Mouse (Mus musculus) neural tube, embryonic 11.5 days (tissue): ENCODE data around the gene Prkce. TPM values are rescaled to one million over a fixed set of nuclear protein-coding genes. Genes with fewer than 3 reads are reported as not detected.

ENCODE experiments used
- ATAC-seq: fragments of 200-750 bp; cut with Nextera tagmentation; 2 replicates; pipeline ENCODE4 v1.8.0; 2017; ENCODE audit warnings: moderate number of reproducible peaks, mild to moderate bottlenecking, moderate TSS enrichment, moderate library complexity; ENCODE audit not compliant: insufficient read depth, low FRiP score, low TSS enrichment
- DNase-seq: peaks from one replicate; pipeline ENCODE4 v3.0.0-alpha.2; 2015; ENCODE audit warnings: low spot score
- H3K27ac ChIP-seq: fragments of 300-500 bp; sonication (generic); 2 replicates; pipeline ENCODE4 v1.5.1; 2014; ENCODE audit warnings: low read depth, mild to moderate bottlenecking, low read length
- H3K27me3 ChIP-seq: fragments of 300-500 bp; sonication (generic); 2 replicates; pipeline ENCODE4 v1.6.1; 2014; ENCODE audit warnings: mild to moderate bottlenecking, low read length, mixed read lengths; ENCODE audit not compliant: control insufficient read depth, insufficient read depth
- H3K36me3 ChIP-seq: fragments of 300-500 bp; sonication (generic); 2 replicates; pipeline ENCODE4 v1.6.1; 2014; ENCODE audit warnings: mild to moderate bottlenecking, low read length, moderate library complexity, mixed read lengths; ENCODE audit not compliant: control insufficient read depth, insufficient read depth
- H3K4me1 ChIP-seq: fragments of 300-500 bp; sonication (generic); 2 replicates; pipeline ENCODE4 v1.6.1; 2014; ENCODE audit warnings: low read length, mixed read lengths; ENCODE audit not compliant: control insufficient read depth, insufficient read depth
- H3K4me2 ChIP-seq: fragments of 300-500 bp; sonication (generic); 2 replicates; pipeline ENCODE4 v1.6.1; 2014; ENCODE audit warnings: low read depth, mild to moderate bottlenecking, moderate library complexity
- H3K4me3 ChIP-seq: fragments of 300-500 bp; sonication (generic); 2 replicates; pipeline ENCODE4 v1.5.1; 2014; ENCODE audit warnings: low read depth, low read length
- H3K9ac ChIP-seq: fragments of 300-500 bp; sonication (generic); 2 replicates; pipeline ENCODE4 v1.6.1; 2014; ENCODE audit warnings: mild to moderate bottlenecking, low read length
- H3K9me3 ChIP-seq: fragments of 300-500 bp; sonication (generic); 2 replicates; pipeline ENCODE4 v1.6.1; 2016; ENCODE audit warnings: low read length; ENCODE audit not compliant: control insufficient read depth
- WGBS: fragments of 180-500 bp; shearing (Covaris S2); extraction: QIAGEN DNeasy Blood & Tissue Kit; methylation state at CpG from one replicate; pipeline ENCODE4 v1.1.7; 2014; 5-methylcytosine and 5-hydroxymethylcytosine counted together
- polyA plus RNA-seq: library from polyadenylated mRNA; unstranded; fragments of >200 nt; fragmentation: Nextera tagmentation; extraction: Ambion mirVana; gene quantifications from 2 replicates; pipeline ENCODE4 v1.2.1, GENCODE M21; 2014

Prkce gene
- polyA plus RNA-seq, 1 experiment from 2014 or later = 13.3 TPM

GRCm38 (mm10) chr17:86589681-86590080 is 422.1 kb downstream of the Prkce start:
- no peak overlapping the region for H3K27ac ChIP-seq
- no peaks in the 10 kb centered on the region for H3K36me3 ChIP-seq
- no peaks in the 10 kb centered on the region for H3K27me3 ChIP-seq
- ATAC-seq (no peak), DNase-seq (no peak)
- H3K4me2 ChIP-seq = no peak overlapping the region
- H3K4me1 ChIP-seq = no peaks in the 10 kb centered on the region
- no peaks in the 10 kb centered on the region for H3K9me3 ChIP-seq
- WGBS = 93% methylated on average over 5 of the region's 5 CpGs
- no peak overlapping the region for H3K4me3 ChIP-seq
- no peak overlapping the region for H3K9ac ChIP-seq

- Histone ChIP-seq H3K9me3 (no peaks in the 10 kb centered on the region), H3K4me1 (no peaks in the 10 kb centered on the region), H3K36me3 (no peaks in the 10 kb centered on the region), H3K9ac (no peak overlapping the region), H3K4me3 (no peak overlapping the region), H3K27me3 (no peaks in the 10 kb centered on the region), H3K4me2 (no peak overlapping the region), H3K27ac (no peak overlapping the region)
- DNase-seq = no peak
- ATAC-seq = no peak
- 91% methylated on average over 10 of the region's 10 CpGs for WGBS
Measured at GRCm38 (mm10) chr17:86591241-86591640, 423.7 kb downstream of the Prkce start.

GRCm38 (mm10) chr17:86592991-86593586 is 425.5 kb downstream of the Prkce start:
- Histone ChIP-seq H3K9ac (no peak overlapping the region), H3K27me3 (no peaks in the 10 kb centered on the region), H3K27ac (no peak overlapping the region), H3K36me3 (no peaks in the 10 kb centered on the region), H3K9me3 (no peaks in the 10 kb centered on the region), H3K4me2 (no peak overlapping the region), H3K4me3 (no peak overlapping the region), H3K4me1 (no peaks in the 10 kb centered on the region)
- DNase-seq (no peak), ATAC-seq (no peak)
- 69% methylated on average over 6 of the region's 6 CpGs for WGBS

DNA sequence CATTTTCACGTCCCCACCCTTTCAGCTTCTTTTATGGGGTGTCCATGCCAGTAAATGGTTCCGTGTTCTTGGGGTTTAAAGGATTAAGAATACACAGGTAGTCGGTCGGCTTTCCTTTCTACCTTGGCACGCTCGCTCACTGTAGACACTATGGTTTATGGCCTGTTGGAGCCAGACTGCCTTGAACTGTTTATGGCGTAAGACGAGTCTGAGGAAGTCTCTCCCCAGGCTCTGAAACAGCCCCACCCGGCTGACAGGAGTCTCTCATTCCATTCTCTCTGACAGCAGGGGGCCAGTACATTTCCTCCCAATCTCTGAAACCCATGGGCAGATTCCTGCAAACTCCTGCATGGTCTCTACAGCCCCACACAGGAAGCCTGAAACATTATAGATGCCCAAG is 427.9 kb downstream of the Prkce start:
- ATAC-seq (no peak), DNase-seq (no peak)
- no peaks in the 10 kb centered on the region for H3K4me1 ChIP-seq
- 65% methylated on average over 9 of the region's 9 CpGs for WGBS
- H3K27ac ChIP-seq = no peak overlapping the region
- no peak overlapping the region for H3K4me3 ChIP-seq
- no peaks in the 10 kb centered on the region for H3K27me3 ChIP-seq
- H3K36me3 ChIP-seq = no peaks in the 10 kb centered on the region
- H3K9ac ChIP-seq = no peak overlapping the region
- H3K9me3 ChIP-seq = no peaks in the 10 kb centered on the region
- H3K4me2 ChIP-seq = no peak overlapping the region

DNA sequence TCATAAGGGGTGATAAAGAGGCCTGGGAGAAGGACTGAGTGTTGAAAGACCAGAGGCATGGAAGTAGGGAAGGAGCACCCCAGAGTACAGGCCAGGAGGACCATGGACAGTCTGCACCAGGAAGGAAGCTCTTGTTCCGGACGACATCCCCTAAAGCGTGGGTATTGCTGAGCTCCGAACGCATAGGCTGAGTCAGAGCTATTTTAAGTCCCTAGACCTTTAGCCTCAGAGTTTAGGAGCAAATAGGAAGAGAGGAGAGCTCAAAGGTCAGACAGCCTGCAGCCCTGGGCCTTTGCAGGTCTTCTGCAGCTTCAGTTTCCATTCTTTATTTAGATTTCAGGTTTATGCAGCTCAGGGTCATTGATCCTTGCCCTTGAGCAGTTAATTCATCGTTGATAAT is 433.5 kb downstream of the Prkce start:
- H3K9ac ChIP-seq = no peak overlapping the region
- H3K4me2 ChIP-seq = no peak overlapping the region
- WGBS = 72% methylated on average over 6 of the region's 6 CpGs
- DNase-seq = no peak
- H3K27me3 ChIP-seq = no peaks in the 10 kb centered on the region
- H3K4me1 ChIP-seq = no peaks in the 10 kb centered on the region
- no peak overlapping the region for H3K4me3 ChIP-seq
- no peaks in the 10 kb centered on the region for H3K9me3 ChIP-seq
- H3K36me3 ChIP-seq = no peaks in the 10 kb centered on the region
- no peak overlapping the region for H3K27ac ChIP-seq
- ATAC-seq = no peak

DNA sequence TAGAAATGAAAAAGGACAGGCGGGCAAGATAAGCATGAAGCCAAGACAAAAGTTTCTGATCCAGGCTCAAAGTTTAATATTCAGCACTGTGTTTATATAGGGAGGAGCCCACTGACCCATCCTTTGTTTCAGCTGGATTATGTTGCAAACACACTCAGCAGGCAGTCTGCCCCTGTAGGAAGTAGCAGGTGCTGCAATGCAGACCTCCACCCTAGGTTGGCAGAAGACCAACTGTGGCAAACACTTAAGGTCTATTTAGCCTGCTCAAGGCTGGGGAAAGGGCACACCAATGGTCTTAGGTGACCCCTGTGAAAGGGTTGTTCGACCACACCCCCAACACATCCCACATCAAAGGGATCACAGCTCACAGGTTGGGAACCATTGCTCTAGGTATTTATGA is 434.3 kb downstream of the Prkce start:
- ATAC-seq (no peak), DNase-seq (no peak)
- H3K4me3 ChIP-seq = no peak overlapping the region
- no peak overlapping the region for H3K4me2 ChIP-seq
- H3K27me3 ChIP-seq = no peaks in the 10 kb centered on the region
- no peaks in the 10 kb centered on the region for H3K9me3 ChIP-seq
- no peak overlapping the region for H3K9ac ChIP-seq
- H3K4me1 ChIP-seq = no peaks in the 10 kb centered on the region
- WGBS = 95% methylated on average over 2 of the region's 2 CpGs
- H3K36me3 ChIP-seq = no peaks in the 10 kb centered on the region
- no peak overlapping the region for H3K27ac ChIP-seq

- H3K36me3 ChIP-seq = no peaks in the 10 kb centered on the region
- ATAC-seq (no peak), DNase-seq (no peak)
- H3K9ac ChIP-seq = no peak overlapping the region
- H3K27ac ChIP-seq = no peak overlapping the region
- H3K9me3 ChIP-seq = no peaks in the 10 kb centered on the region
- H3K4me3 ChIP-seq = no peak overlapping the region
- WGBS = 89% methylated on average over 5 of the region's 5 CpGs
- no peaks in the 10 kb centered on the region for H3K4me1 ChIP-seq
- H3K27me3 ChIP-seq = no peaks in the 10 kb centered on the region
- no peak overlapping the region for H3K4me2 ChIP-seq
Measured at GRCm38 (mm10) chr17:86603848-86604444, 436.4 kb downstream of the Prkce start.

GRCm38 (mm10) chr17:86607981-86608380 is 440.4 kb downstream of the Prkce start:
- WGBS = 93% methylated on average over 4 of the region's 4 CpGs
- no peak overlapping the region for H3K27ac ChIP-seq
- H3K4me2 ChIP-seq = no peak overlapping the region

GRCm38 (mm10) chr17:86610271-86610969 is 442.8 kb downstream of the Prkce start:
- DNase-seq (no peak), ATAC-seq (no peak)
- Histone ChIP-seq H3K9me3 (no peaks in the 10 kb centered on the region), H3K9ac (no peak overlapping the region), H3K27ac (no peak overlapping the region), H3K4me3 (no peak overlapping the region), H3K4me2 (no peak overlapping the region), H3K27me3 (no peaks in the 10 kb centered on the region), H3K4me1 (no peaks in the 10 kb centered on the region), H3K36me3 (no peaks in the 10 kb centered on the region)
- 88% methylated on average over 8 of the region's 8 CpGs for WGBS

More at GRCm38 (mm10) chr17:86607981-86608380, 440.4 kb downstream of the Prkce start:
- Histone ChIP-seq H3K27me3 (no peaks in the 10 kb centered on the region), H3K36me3 (no peaks in the 10 kb centered on the region), H3K9me3 (no peaks in the 10 kb centered on the region), H3K9ac (no peak overlapping the region), H3K4me1 (no peaks in the 10 kb centered on the region), H3K4me3 (no peak overlapping the region)
- no peak for DNase-seq
- no peak for ATAC-seq
